Mouse (Mus musculus) heart, adult 9 months (tissue): Measurements from ENCODE around the gene Psmd3.
A peak's percentile ranks its signal among the peaks of the same experiment; 100 is the strongest.
"Not testable (repeated sequence)": the region's sequence is repeated elsewhere in the genome, so short reads cannot be mapped to it uniquely, and the experiment has no call there.

ENCODE experiments used
- DNase-seq, 2 experiments: peaks; one replicate each; pipeline ENCODE4 v3.0.0; 2022; ENCODE audit warnings: low spot score in 2 of 2

Psmd3 gene

GRCm38 (mm10) chr11:98681786-98682745 lies at the start of gene Psmd3:
TSS of gene Psmd3 (plus strand) at chr11:98682554.
- peak; percentile 95 to 98 for DNase-seq

DNA sequence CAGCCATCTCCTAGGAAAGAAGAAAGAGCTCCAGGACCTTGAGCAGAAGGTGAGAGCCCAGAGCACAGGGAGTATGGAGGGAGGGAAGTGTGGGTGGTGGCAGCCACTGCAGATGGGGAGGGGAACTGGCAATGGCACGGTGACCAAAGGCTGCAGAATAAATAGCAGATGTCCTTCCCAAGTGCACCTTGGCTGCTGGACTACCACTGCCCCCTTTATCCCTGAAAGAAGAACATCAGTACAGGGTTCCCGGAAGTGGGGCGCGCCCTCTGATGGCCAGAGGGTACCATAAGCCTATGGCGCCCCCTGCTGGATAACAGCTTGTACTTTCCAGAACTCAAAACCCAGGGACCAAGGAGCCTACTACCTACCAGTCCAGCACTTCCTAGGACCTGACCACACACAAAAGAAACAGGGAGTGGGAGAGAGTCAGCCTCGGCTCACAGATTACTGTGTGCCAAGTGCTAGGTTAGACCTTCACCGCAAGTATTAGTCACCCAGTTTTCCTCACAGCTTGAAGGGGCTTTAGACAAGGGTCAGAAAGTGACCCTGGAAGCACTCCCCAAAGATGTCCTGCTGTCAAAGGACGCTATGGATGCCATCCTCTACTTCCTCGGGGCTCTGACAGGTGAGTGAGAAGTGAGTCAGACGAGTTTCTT lies 46.9 kb upstream of the Psmd3 start:
- not testable (repeated sequence) for DNase-seq

- DNase-seq, result no peak
Observed at GRCm38 (mm10) chr11:98637501-98637900, 44.9 kb upstream of the Psmd3 start.

- DNase-seq, result no peak
Observed at GRCm38 (mm10) chr11:98640091-98640490, 42.3 kb upstream of the Psmd3 start.

DNA sequence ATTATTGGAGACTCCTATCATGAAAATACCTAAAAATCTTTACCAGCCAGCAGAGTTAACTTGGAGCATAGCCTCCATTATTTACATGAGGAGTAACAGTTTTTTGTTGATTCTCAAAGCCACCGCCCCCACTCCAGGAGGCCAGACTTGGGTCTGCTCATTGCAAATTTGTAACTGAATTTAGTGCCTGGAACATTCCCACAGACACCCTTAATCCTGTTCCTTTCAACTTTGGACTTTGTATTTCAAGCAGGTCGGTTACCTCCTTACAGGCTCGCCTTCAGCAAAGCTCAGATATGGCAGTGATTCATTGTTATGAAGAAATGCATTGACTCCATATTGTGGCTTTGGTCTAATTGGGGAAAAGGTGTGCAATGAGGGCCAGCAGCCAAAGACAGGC lies 37.6 kb upstream of the Psmd3 start:
- no peak for DNase-seq

GRCm38 (mm10) chr11:98645946-98646345 lies 36.4 kb upstream of the Psmd3 start:
- no peak for DNase-seq

DNA sequence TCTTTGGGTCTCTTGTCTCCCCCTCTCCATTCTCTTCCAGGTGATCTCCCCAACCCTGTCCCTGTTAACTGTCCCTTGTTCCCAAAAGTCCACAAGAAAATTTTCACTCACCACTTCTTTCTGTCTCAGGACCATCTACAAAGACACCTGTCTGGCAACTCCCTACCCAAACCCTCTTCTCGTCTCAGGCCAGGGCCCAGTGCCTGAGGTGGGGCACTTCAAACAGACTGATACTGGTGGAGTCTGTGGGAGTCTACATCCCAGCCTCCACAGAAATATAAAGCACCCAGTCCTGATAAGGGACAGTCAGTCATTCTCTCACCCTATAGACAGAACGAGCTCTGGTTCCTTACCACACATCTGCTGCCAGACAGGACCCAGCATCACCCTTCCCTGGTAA lies 35.9 kb upstream of the Psmd3 start, which contains the start of gene Gsdma2:
Gene Gsdma2, plus strand, starts transcription at position 301 of the 400 bp plus-strand sequence.
- DNase-seq, result no peak

DNA sequence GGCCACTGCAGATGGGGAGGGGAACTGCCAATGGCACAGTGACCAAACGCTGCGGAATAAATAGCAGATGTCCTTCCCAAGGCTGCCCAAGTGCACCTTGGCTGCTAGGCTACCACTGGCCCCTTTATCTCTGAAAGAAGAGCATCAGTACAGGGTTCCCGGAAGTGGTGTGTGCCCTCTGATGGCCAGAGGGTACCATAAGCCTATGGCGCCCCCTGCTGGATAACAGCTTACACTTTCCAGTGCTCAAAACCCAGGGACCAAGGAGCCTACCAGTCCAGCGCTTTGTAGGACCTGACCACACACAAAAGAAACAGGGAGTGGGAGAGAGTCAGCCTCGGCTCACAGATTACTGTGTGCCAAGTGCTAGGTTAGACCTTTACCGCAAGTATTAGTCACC lies 27.3 kb upstream of the Psmd3 start:
- peak in 1 of 2 experiments; percentile 23 for DNase-seq

GRCm38 (mm10) chr11:98660517-98660916 lies 21.8 kb upstream of the Psmd3 start:
- peak; percentile 29 to 41 for DNase-seq

DNA sequence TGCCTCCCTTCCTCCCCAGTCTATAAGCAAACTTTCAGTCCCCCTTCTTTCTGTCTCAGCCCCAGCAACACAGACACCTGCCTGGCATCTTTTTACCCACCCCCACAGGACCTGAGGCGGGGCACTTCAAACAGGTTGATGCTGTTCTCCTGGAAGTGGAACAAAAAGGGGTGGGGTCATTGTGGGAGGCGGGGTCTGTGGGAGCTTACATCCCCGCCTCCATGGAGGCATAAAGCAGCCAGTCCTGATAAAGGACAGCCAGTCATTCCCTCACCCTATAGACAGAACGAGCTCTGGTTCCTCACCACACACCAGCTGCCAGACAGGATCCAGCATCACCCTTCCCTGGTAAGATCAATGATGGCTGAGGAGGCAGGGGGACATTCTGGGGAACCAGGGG lies 18.3 kb upstream of the Psmd3 start, which contains the start of gene Gsdma:
Gene Gsdma, plus strand, starts transcription at position 261 of the 400 bp plus-strand sequence.
- no peak for DNase-seq

- no peak for DNase-seq
Observed at GRCm38 (mm10) chr11:98668984-98669383, 13.4 kb upstream of the Psmd3 start.

- no peak for DNase-seq
Observed at GRCm38 (mm10) chr11:98671284-98671815, 11.0 kb upstream of the Psmd3 start.

GRCm38 (mm10) chr11:98671857-98672256 lies 10.5 kb upstream of the Psmd3 start:
- DNase-seq, result no peak

DNA sequence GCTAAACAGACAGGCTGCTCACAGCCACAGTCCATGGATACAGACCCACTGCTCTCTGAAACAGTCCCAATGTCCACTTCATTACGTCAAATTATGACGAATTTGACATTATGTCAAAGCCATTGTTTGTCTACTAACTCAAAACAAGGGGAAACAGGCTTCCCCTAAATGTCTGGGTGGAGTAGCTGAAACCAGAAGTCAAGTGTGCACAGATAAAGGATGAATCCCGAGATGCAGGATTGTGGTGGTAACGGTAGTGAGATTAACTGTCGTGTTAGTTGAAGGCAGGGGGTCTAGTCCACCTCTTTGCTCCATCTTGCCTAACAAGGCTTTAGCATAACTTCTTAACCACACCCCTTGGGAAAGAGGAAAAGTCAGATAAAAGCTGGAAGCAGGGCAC lies 9.9 kb upstream of the Psmd3 start:
- no peak for DNase-seq

GRCm38 (mm10) chr11:98673136-98673535 lies 9.2 kb upstream of the Psmd3 start:
- DNase-seq, result peak; percentile 27 to 43

DNA sequence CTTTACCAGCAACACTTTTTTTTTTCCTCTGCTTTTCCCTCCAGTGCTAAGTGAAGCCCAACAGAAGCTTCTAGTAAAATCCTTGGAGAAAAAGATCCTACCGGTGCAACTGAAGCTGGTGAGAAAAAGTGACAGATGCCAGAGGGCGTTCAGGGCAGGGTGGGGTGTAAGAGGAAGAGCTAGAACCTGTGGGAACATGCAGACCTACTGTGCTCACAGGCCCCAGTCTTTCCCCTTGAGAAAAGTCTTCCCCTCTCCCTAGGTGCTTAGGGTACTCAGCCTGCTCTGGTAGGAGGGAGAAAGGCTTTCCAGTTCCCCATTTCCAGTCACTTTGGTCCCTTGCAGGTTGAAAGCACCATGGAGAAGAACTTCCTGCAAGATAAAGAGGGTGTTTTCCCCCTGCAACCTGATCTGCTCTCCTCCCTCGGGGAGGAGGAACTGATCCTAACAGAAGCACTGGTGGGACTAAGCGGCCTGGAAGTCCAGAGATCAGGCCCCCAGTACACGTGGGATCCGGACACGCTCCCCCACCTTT lies 6.5 kb upstream of the Psmd3 start:
- DNase-seq, result no peak

DNA sequence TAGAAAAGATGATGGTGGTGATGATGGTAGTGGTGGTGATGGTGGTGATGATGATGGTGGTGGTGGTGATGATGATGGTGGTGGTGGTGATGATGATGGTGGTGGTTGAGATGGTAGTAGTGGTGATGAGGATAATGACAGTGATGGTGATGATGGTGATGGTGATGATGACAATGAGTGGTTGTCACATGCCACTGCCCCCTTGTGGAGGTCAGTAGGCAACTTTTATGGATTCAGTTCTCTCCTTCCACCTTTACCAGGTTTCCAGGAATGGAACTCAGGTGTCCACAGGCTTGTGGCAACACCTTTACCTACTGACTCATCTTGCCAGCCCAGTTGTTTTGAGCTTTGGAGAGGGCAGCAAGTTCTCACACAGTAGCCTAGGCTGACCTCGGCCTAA lies 2.3 kb upstream of the Psmd3 start:
- DNase-seq, result no peak

- not testable (repeated sequence) for DNase-seq
Observed at GRCm38 (mm10) chr11:98680595-98680994, 1.8 kb upstream of the Psmd3 start.

- no peak for DNase-seq
Observed at GRCm38 (mm10) chr11:98681186-98681585, 1.2 kb upstream of the Psmd3 start.

- DNase-seq, result no peak
Observed at GRCm38 (mm10) chr11:98682811-98683210, 457 bp downstream of the Psmd3 start.

GRCm38 (mm10) chr11:98685642-98686041 lies 3.3 kb downstream of the Psmd3 start:
- no peak for DNase-seq

- no peak for DNase-seq
Observed at GRCm38 (mm10) chr11:98686976-98687375, 4.6 kb downstream of the Psmd3 start.
